Mouse (Mus musculus) cortical plate, adult 2 months (tissue): Measurements from ENCODE around the gene Hes5. TPM values are rescaled to one million over a fixed set of nuclear protein-coding genes. Genes with fewer than 3 reads are reported as not detected.

ENCODE experiments used
- H3K27ac ChIP-seq: fragments of 200-500 bp; 2 replicates; pipeline ENCODE4 v1.5.1; 2012; ENCODE audit warnings: low read length, control low read depth, inconsistent platforms; ENCODE audit not compliant: insufficient read depth
- H3K4me1 ChIP-seq: fragments of 200-500 bp; 2 replicates; pipeline ENCODE4 v1.6.1; 2011; ENCODE audit warnings: low read length; ENCODE audit not compliant: control insufficient read depth, insufficient read depth
- H3K4me3 ChIP-seq: fragments of 200-500 bp; 2 replicates; pipeline ENCODE4 v1.5.1; 2011; ENCODE audit warnings: mild to moderate bottlenecking, low read length, control low read depth; ENCODE audit not compliant: insufficient read depth
- CTCF ChIP-seq: fragments of 200-500 bp; IDR thresholded peaks from 2 replicates; pipeline ENCODE4 v1.5.1; 2011; ENCODE audit warnings: mild to moderate bottlenecking, control low read depth, low read length; ENCODE audit not compliant: insufficient read depth; ENCODE audit errors: extremely low read depth
- POLR2A ChIP-seq: fragments of 200-500 bp; IDR thresholded peaks from 2 replicates; pipeline ENCODE4 v1.6.1; 2011; ENCODE audit warnings: mild to moderate bottlenecking, low read length, control low read depth; ENCODE audit not compliant: insufficient read depth; ENCODE audit errors: extremely low read depth
- polyA plus RNA-seq: library from polyadenylated mRNA; depleted of rRNA; stranded (reverse); fragments of >200 nt; gene quantifications from 2 replicates; pipeline ENCODE4 v1.2.3, GENCODE M21; 2012

Hes5 gene
- polyA plus RNA-seq, 1 experiment, result 28.2 TPM

GRCm38 (mm10) chr4:154926969-154927898 is 33.5 kb upstream of the Hes5 start:
- H3K4me3 ChIP-seq, result no peak overlapping the region
- no peaks in the 10 kb centered on the region for H3K4me1 ChIP-seq
- peak overlapping the region; percentile 60; the same call in 1 of the 2 replicates for H3K27ac ChIP-seq
- TF ChIP-seq CTCF (no peak), POLR2A (no peak)

- no peak overlapping the region for H3K4me3 ChIP-seq
- H3K27ac ChIP-seq, result peak overlapping the region; percentile 60; the same call in 1 of the 2 replicates
- TF ChIP-seq POLR2A (no peak), CTCF (no peak)
- H3K4me1 ChIP-seq, result no peaks in the 10 kb centered on the region
These were observed 32.8 kb upstream of the Hes5 start for GRCm38 (mm10) chr4:154927899-154928337.

- Histone ChIP-seq H3K27ac (peak within 1 kb of the TSS; percentile 60), H3K4me1 (no peaks in the 10 kb centered on the region), H3K4me3 (no peak within 1 kb of the TSS)
- TF ChIP-seq POLR2A (no peak), CTCF (no peak)
These were observed 32.2 kb upstream of the Hes5 start, which contains the start of gene Tnfrsf14 for GRCm38 (mm10) chr4:154928395-154929087. Gene Tnfrsf14, minus strand, starts transcription at chr4:154928563.

- Histone ChIP-seq H3K4me3 (no peak overlapping the region), H3K4me1 (no peaks in the 10 kb centered on the region), H3K27ac (peak overlapping the region; percentile 51; the same call in 1 of the 2 replicates)
- TF ChIP-seq CTCF (no peak), POLR2A (no peak)
These were observed 31.5 kb upstream of the Hes5 start for GRCm38 (mm10) chr4:154929088-154929660.

GRCm38 (mm10) chr4:154933306-154933907 is 27.3 kb upstream of the Hes5 start:
- H3K27ac ChIP-seq, result no peak overlapping the region
- no peak overlapping the region for H3K4me3 ChIP-seq
- H3K4me1 ChIP-seq, result peaks cover 2% of the 10 kb centered on the region; the same call in 1 of the 2 replicates
- no peak for TF ChIP-seq CTCF
- TF ChIP-seq POLR2A, result no peak

- Histone ChIP-seq H3K4me1 (peaks cover 2% of the 10 kb centered on the region; the same call in 1 of the 2 replicates), H3K4me3 (no peak overlapping the region), H3K27ac (no peak overlapping the region)
- no peak for TF ChIP-seq POLR2A
- TF ChIP-seq CTCF, result no peak
These were observed 25.9 kb upstream of the Hes5 start for GRCm38 (mm10) chr4:154934800-154935199.

- TF ChIP-seq POLR2A (no peak), CTCF (no peak)
- Histone ChIP-seq H3K4me3 (no peak overlapping the region), H3K4me1 (peaks cover 2% of the 10 kb centered on the region; the same call in 1 of the 2 replicates), H3K27ac (no peak overlapping the region)
These were observed 24.9 kb upstream of the Hes5 start for GRCm38 (mm10) chr4:154935788-154936187.

- Histone ChIP-seq H3K27ac (no peak overlapping the region), H3K4me3 (no peak overlapping the region), H3K4me1 (peaks cover 2% of the 10 kb centered on the region; the same call in 1 of the 2 replicates)
- no peak for TF ChIP-seq POLR2A
These were observed 24.0 kb upstream of the Hes5 start for GRCm38 (mm10) chr4:154936542-154937255.
